Mouse (Mus musculus): ENCODE measurements around the gene Arhgef40.

The Arhgef40 gene

DNA sequence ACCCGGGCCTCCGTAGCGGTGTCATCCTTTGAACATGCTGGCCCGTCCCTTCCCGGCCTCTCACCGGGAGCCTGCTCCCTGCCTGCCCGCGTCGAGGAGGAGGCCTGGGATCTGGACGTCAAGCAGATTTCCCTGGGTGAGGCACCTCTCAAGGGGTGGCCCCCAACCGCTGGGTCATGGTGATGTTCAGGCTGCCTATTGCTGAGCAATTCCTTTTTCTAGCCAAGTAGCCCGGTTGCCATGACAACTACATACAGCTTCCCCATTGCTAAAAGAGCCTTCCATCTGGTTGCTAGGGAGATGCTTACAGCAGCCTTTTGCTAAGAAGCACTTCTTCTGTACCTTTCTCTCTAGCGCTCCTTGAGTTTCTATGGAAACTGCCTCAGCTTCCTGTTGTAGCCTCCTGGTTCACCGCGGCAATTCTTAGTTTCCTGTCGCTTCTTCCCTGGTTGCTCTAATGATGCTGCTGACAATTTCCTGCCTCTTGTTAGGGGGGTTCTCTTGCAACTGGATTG is 19.5 kb downstream of the Arhgef40 start:
- DNase-seq (ENCODE audit: low spot score), result no peak

GRCm38 (mm10) chr14:52005141-52005540 is 20.6 kb downstream of the Arhgef40 start:
- DNase-seq (ENCODE audit: low spot score), result no peak

DNA sequence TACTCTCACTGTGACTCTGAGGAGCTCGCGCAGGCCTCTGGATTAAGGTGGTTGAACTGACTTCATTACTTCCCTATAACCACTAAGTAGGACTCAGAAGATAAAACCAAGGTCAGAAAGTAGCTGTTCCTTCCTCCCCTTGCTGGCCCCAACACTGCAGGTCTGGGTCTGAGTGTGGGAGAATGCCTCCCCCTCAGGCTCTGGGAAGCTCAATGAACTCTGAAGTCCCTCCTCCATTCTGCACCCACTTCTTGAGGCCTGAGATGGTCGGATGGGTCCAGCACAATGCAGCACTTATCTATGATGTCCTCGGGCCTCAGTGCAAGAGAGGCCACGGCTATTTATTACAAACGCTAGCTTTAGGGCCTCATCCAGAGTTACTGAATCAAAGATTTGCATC is 21.1 kb downstream of the Arhgef40 start:
- no peak for DNase-seq (ENCODE audit: low spot score)

DNA sequence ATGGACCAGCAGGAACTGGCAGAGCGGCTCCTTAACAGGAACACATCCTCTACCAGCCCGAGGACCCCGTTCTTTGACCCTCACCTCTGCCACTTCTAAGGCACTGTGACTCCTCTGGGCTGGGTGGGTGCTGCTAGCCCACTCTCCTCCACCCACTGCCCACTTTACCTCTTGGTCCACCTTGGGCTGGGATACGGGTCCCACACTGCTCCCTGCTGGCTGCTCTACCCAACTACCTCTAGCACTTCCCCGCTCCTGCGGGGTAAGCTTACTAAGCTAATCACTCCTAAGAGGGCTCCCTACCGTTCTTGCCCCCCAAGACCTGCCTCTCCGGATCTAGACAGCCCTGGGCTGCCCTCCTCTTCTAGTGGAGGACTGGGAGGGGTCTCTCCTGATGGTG is 21.7 kb downstream of the Arhgef40 start:
- DNase-seq (ENCODE audit: low spot score), result no peak

DNA sequence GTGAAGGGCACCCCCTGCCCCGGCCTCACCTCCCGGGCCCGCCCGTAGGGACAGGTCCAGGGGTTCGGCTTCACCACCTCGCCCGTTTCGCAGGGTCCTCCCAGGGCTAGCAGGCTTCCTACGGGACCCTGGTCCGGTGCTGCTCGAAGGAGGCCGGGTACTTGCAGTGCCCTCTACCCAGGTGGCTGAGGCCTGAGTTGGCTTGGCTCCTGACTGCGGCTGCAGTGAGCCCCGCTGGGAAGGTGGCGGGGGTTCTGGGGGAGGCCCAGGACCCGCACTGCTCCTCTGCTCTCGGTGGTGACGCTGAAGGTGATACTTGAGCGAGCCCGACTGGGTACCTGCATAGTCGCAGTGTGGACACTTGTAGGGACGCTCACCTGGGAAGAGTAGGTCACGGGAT is 22.3 kb downstream of the Arhgef40 start:
- DNase-seq (ENCODE audit: low spot score), result no peak

DNA sequence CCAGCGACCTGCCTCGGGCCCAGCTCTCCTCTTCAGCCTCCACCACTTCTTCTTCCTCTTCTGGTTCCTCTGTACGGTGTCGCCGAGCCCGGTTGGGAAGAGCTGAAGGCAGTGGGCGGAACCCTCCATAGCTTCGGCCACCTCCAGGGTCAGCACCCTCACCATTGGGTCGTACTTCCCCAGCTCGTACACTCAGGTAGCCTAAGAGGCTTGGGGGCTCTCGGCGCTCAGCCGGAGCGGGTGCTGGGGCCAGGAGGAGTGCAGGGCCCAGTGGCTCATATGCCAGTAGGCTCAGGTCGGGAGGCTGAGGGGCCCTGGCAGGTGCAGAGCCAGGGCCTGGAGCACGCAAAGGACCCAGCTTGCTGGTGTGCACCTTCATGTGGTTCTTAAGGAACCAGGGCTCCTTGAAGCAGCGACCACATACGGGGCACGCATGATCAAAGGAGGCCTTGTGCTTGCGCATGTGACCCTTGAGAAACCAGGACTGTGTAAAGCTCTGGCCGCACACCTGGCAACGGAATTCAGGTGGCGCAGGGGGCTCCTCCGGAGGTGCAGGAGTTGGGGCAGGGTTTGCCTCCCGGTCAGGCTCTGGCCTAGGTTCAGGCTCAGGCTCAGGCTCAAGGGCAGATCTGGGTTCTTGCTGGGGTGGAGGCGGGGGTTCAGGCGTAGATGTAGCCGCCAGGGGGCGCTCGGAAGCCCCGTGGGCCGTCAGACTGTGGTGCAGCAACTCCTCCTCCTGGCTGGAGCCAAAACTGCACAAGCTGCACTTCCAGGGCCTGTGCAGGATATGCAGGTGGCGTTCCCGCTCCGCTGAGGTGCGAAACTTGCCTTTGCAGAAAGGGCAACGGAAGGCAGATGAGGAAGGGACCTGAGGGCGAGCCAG is 24.0 kb downstream of the Arhgef40 start:
- DNase-seq (ENCODE audit: low spot score), result peak; percentile 71

GRCm38 (mm10) chr14:52009361-52009760 is 24.8 kb downstream of the Arhgef40 start:
- DNase-seq (ENCODE audit: low spot score), result no peak

- no peak for DNase-seq (ENCODE audit: low spot score)
Measured at GRCm38 (mm10) chr14:52009841-52010240, 25.3 kb downstream of the Arhgef40 start.

DNA sequence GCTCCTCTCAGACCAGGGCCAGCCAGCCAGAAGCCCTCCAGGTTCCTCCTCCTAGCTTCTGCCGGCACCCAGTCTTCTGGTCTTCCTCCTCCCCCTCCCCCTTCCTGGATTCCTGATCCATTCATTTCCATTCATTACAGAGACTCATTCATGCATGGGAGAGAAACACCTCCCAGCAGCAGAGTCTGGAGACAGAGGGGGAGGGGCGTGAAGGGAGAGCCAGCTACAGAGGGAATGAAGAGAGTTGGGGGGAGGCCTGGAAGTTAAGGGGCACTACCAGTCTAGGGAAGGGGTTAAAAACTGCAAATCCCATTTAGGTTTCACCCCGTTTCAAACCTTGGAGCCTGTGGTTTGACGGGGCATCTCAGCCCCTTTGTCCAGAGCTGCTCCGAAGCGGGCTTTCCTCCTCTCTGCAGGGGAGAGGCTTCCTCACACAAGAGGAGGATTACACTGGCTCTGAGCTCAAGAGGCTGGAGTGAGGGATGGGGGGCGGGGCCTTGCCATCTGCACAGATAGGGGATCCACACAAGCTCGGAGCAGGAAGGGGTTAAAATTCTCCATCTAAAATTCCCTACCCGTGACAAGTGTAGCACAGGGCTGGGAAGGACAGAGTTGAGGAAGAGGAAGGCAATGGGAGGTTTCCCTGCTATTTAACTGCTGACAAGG is 26.1 kb downstream of the Arhgef40 start:
- no peak for DNase-seq (ENCODE audit: low spot score)

DNA sequence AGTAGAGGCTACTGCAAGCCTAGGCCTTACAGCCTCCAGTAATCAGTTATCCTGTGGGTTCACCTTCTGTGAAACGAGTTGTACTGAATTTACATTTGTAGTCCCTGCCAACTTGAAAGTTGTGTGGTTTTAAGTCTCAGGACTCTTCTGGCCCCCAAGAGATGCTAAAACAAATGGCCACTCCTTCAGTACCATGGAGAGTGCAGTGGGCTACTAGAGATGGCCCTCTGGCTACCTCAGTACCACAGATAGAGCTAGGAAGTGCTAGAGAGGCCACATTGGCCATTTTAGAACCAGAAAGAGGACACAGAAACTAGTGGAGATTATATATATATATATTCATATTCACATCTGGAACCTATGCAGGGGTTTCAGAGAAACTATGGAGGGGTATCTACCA is 27.2 kb downstream of the Arhgef40 start:
- DNase-seq (ENCODE audit: low spot score), result no peak

- DNase-seq (ENCODE audit: low spot score), result no peak
Measured at GRCm38 (mm10) chr14:52012085-52012484, 27.6 kb downstream of the Arhgef40 start.

DNA sequence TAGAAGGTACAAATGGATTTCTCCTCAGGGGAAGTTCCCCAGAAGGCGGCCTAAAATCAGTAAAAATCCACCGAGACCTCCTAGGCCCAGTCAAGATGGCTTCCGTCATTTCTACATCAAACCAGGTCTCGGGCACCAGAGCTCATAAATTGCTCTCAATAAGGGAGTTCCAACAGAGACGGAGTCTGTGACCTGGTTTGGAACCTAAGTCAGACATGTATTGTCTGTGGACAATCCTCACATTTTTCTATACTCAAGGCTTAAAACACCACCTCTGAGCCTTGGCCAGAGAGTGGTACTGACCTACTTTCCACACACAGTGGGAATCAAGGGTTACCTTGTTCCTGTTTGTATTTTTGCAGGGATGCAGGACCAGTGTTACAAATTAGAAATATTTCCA is 28.0 kb downstream of the Arhgef40 start:
- no peak for DNase-seq (ENCODE audit: low spot score)

GRCm38 (mm10) chr14:52013021-52013610 is 28.6 kb downstream of the Arhgef40 start:
- DNase-seq (ENCODE audit: low spot score), result no peak

GRCm38 (mm10) chr14:52013771-52014219 is 29.3 kb downstream of the Arhgef40 start:
- DNase-seq (ENCODE audit: low spot score), result no peak

GRCm38 (mm10) chr14:52014271-52014760 is 29.8 kb downstream of the Arhgef40 start:
- no peak for DNase-seq (ENCODE audit: low spot score)

GRCm38 (mm10) chr14:52014761-52015311 is 30.3 kb downstream of the Arhgef40 start:
- no peak for DNase-seq (ENCODE audit: low spot score)

DNA sequence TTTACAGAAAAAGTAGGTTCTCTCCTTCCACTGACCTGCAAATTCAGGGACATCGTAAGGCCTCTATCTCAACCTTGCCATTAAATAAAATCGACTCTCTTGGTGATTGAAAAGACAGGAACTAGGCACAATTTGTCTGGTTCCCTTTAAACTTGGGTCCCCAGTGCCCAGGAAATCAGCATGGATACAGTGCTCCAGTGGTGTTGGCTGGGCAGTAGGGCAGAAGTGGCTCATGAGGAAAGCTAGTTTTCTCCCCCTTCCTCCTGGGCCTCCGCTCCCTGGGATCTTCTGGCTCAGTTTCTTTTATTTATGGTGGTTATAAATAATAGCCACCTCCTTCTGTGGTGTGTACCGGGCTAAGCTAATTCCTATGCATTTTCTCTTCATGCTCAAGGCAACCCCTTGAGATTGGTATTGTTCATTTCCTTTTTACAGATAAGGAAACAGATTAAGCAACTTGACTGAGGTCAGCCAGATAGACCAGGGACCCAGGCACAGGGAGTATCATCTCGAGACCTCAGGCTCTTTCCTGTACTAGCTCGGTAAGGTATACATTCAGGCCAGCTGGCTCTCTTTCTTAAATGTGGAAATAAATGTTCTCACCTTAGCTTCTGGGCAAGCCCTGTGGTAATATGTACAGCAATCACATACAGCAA is 31.1 kb downstream of the Arhgef40 start, which contains the start of gene Tmem253:
TSS of gene Tmem253 (plus strand) at position 214 of the 656 bp plus-strand sequence.
- DNase-seq (ENCODE audit: low spot score), result no peak

- no peak for DNase-seq (ENCODE audit: low spot score)
Measured at GRCm38 (mm10) chr14:52016625-52017405, 32.3 kb downstream of the Arhgef40 start.

DNA sequence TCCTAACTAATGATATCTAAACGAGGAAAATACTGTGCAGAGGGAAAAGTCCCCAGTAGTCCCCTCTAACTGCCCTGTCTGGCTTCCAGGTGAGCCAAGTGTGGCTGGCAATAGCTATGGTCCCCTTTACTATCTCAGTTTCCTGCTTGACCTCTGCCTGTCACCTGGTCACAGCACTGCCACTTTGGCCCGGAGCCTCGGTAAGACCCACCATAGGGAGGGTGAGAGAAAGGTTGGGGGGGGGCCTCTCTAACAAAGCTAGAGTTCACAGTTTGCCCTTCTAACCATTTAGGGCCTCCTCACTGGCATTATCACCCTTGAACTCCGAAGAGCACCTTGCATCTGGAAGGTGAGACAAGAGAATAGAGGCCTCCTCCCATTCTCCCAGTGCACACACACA is 33.1 kb downstream of the Arhgef40 start:
- DNase-seq (ENCODE audit: low spot score), result no peak

- DNase-seq (ENCODE audit: low spot score), result no peak
Measured at GRCm38 (mm10) chr14:52018248-52019050, 33.9 kb downstream of the Arhgef40 start.

Measured in urinary bladder, postnatal 10 days (tissue).